Mouse (Mus musculus) hindbrain, embryonic 13.5 days (tissue): ENCODE data around the gene Fam122a. TPM values are rescaled to one million over a fixed set of nuclear protein-coding genes. Genes with fewer than 3 reads are reported as not detected.

Source experiments
- ATAC-seq: fragments of 200-750 bp; cut with Nextera tagmentation; 2 replicates; pipeline ENCODE4 v1.8.0; 2017; ENCODE audit warnings: moderate TSS enrichment; ENCODE audit not compliant: low FRiP score
- H3K27ac ChIP-seq: fragments of 300-500 bp; sonication (generic); 2 replicates; pipeline ENCODE4 v1.5.1; 2015; ENCODE audit warnings: inconsistent platforms, mild to moderate bottlenecking, moderate library complexity
- H3K27me3 ChIP-seq: fragments of 300-500 bp; sonication (generic); 2 replicates; pipeline ENCODE4 v1.6.1; 2015; ENCODE audit warnings: mild to moderate bottlenecking, inconsistent platforms
- H3K36me3 ChIP-seq: fragments of 300-500 bp; sonication (generic); 2 replicates; pipeline ENCODE4 v1.6.1; 2015; ENCODE audit warnings: mild to moderate bottlenecking, inconsistent platforms
- H3K4me1 ChIP-seq: fragments of 300-500 bp; sonication (generic); replicated peaks from 2 replicates; pipeline ENCODE4 v1.6.1; 2015; ENCODE audit warnings: inconsistent platforms
- H3K4me2 ChIP-seq: fragments of 300-500 bp; sonication (generic); 2 replicates; pipeline ENCODE4 v1.6.1; 2015; ENCODE audit warnings: inconsistent platforms, mild to moderate bottlenecking, moderate library complexity
- H3K4me3 ChIP-seq: fragments of 300-500 bp; sonication (generic); 2 replicates; pipeline ENCODE4 v1.5.1; 2015; ENCODE audit warnings: mild to moderate bottlenecking, inconsistent platforms
- H3K9ac ChIP-seq: fragments of 300-500 bp; sonication (generic); 2 replicates; pipeline ENCODE4 v1.6.1; 2015; ENCODE audit warnings: mild to moderate bottlenecking, inconsistent platforms
- H3K9me3 ChIP-seq: fragments of 300-500 bp; sonication (generic); 2 replicates; pipeline ENCODE4 v1.6.1; 2016; ENCODE audit warnings: inconsistent platforms
- WGBS: fragments of 180-500 bp; shearing (Covaris S2); methylation state at CpG from one replicate; pipeline ENCODE4 v1.1.7; 2015; 5-methylcytosine and 5-hydroxymethylcytosine counted together
- polyA plus RNA-seq: library from polyadenylated mRNA; unstranded; fragments of >200 nt; fragmentation: Nextera tagmentation; extraction: Ambion mirVana; gene quantifications from 2 replicates; pipeline ENCODE4 v1.2.1, GENCODE M21; 2015

The Fam122a gene
- polyA plus RNA-seq, 1 experiment from 2014 or later, result 59.4 TPM

GRCm38 (mm10) chr19:24480916-24481315, 3.8 kb upstream of the Fam122a start:
- no peak overlapping the region for H3K4me3 ChIP-seq
- ATAC-seq, result no peak
- H3K9ac ChIP-seq, result no peak overlapping the region
- no peaks in the 10 kb centered on the region for H3K9me3 ChIP-seq
- H3K4me1 ChIP-seq, result peaks cover 10% of the 10 kb centered on the region
- no peaks in the 10 kb centered on the region for H3K36me3 ChIP-seq
- no peaks in the 10 kb centered on the region for H3K27me3 ChIP-seq
- no peak overlapping the region for H3K4me2 ChIP-seq
- WGBS, result 71% methylated on average over 2 of the region's 2 CpGs
- no peak overlapping the region for H3K27ac ChIP-seq

- peak overlapping the region; percentile 79 for H3K4me2 ChIP-seq
- H3K27ac ChIP-seq, result peak overlapping the region; percentile 95
- peaks cover 7% of the 10 kb centered on the region for H3K36me3 ChIP-seq
- H3K9ac ChIP-seq, result peak overlapping the region; percentile 93
- peaks cover 25% of the 10 kb centered on the region for H3K4me1 ChIP-seq
- H3K27me3 ChIP-seq, result no peaks in the 10 kb centered on the region
- no peaks in the 10 kb centered on the region for H3K9me3 ChIP-seq
- ATAC-seq, result 0 out of 2 replicates have a peak, but pooled peaks have one; percentile 0
- H3K4me3 ChIP-seq, result peak overlapping the region; percentile 85
- WGBS, result 2% methylated on average over 11 of the region's 11 CpGs
These were observed 695 bp downstream of the Fam122a start for GRCm38 (mm10) chr19:24476461-24476860.

- WGBS, result 81% methylated on average over 6 of the region's 6 CpGs
These were observed 1.9 kb downstream of the Fam122a start for GRCm38 (mm10) chr19:24475281-24475680.

DNA sequence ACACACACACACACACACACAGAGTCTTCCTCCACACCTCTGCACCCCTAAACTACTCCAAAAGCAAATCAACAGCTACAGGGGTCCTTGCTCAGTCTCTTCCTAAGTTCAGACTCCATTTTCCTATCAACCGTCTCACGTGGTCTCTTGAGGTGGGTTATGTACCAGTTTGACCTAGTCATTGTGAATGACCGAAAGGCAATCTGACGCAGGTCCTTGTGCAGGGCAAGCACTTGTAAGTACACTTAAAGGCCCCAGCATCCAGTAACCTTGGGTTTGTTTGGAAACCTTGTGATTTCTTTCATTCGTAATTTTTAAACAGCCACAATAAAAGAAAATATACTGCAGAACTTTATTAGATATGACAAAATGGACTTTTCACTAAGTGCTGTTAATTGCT, 4.6 kb downstream of the Fam122a start:
- no peak for ATAC-seq
- Histone ChIP-seq H3K27ac (no peak overlapping the region), H3K4me3 (no peak overlapping the region), H3K9me3 (no peaks in the 10 kb centered on the region), H3K36me3 (peaks cover 7% of the 10 kb centered on the region), H3K27me3 (no peaks in the 10 kb centered on the region), H3K9ac (no peak overlapping the region), H3K4me1 (peaks cover 20% of the 10 kb centered on the region), H3K4me2 (no peak overlapping the region)
- 95% methylated on average over 5 of the region's 5 CpGs for WGBS

More at GRCm38 (mm10) chr19:24475281-24475680, 1.9 kb downstream of the Fam122a start:
- no peak overlapping the region for H3K9ac ChIP-seq
- H3K9me3 ChIP-seq, result no peaks in the 10 kb centered on the region
- H3K27me3 ChIP-seq, result no peaks in the 10 kb centered on the region
- ATAC-seq, result no peak
- H3K27ac ChIP-seq, result no peak overlapping the region
- peaks cover 7% of the 10 kb centered on the region for H3K36me3 ChIP-seq
- H3K4me2 ChIP-seq, result no peak overlapping the region
- H3K4me3 ChIP-seq, result no peak overlapping the region
- peaks cover 25% of the 10 kb centered on the region for H3K4me1 ChIP-seq

DNA sequence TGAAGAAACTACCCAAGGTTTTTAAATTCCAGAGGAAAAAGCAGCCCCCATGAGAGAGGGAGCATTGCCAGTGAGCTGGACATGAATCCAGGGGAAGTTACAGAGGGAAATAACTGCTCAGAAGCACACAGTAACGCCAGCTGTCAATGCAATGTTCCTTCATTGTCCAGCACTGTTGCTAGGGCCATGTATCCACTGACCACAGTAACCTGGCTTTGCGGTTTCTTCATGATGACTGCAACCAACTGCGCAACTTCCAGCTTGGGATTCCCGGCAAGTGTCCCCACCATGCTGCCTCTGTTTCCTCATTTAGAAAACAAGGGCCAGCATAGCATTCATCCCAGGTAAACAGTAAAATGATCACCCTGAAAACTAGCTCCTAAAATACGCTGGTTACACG, 5.6 kb downstream of the Fam122a start:
- Histone ChIP-seq H3K4me1 (peaks cover 20% of the 10 kb centered on the region), H3K36me3 (peaks cover 7% of the 10 kb centered on the region), H3K4me3 (no peak overlapping the region), H3K27me3 (no peaks in the 10 kb centered on the region), H3K9ac (no peak overlapping the region), H3K4me2 (no peak overlapping the region), H3K9me3 (no peaks in the 10 kb centered on the region), H3K27ac (no peak overlapping the region)
- WGBS, result 93% methylated on average over 6 of the region's 6 CpGs
- ATAC-seq, result no peak

DNA sequence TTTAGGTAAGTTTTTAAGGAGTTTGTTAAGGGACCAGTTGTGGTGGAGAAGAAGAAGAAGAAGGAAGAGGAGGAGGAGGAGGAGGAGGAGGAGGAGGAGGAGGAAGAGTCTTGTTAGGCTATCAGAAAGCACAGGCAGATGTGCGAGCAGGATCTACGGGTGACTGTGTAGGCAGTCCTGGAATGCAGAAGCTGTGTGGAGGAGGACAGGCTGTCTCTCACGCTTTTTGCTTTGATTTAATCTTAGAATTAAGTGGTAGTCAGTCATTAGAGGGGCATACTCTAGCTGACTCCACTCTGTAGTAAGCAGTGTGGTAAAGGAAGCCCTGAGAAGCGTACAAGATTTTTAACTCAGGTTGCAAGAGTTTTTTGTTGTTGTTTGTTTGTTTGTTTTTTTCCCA, 7.9 kb downstream of the Fam122a start:
- WGBS, result 65% methylated on average over 4 of the region's 4 CpGs
- Histone ChIP-seq H3K9me3 (no peaks in the 10 kb centered on the region), H3K4me2 (no peak overlapping the region), H3K36me3 (peaks cover 7% of the 10 kb centered on the region), H3K4me1 (peaks cover under 1% of the 10 kb centered on the region; the same call in 1 of the 2 replicates), H3K4me3 (no peak overlapping the region), H3K9ac (no peak overlapping the region), H3K27ac (no peak overlapping the region), H3K27me3 (no peaks in the 10 kb centered on the region)
- ATAC-seq, result no peak

GRCm38 (mm10) chr19:24468616-24469015, 8.5 kb downstream of the Fam122a start:
- Histone ChIP-seq H3K27me3 (no peaks in the 10 kb centered on the region), H3K9ac (no peak overlapping the region), H3K4me3 (no peak overlapping the region), H3K4me2 (no peak overlapping the region), H3K36me3 (peaks cover 7% of the 10 kb centered on the region), H3K27ac (no peak overlapping the region), H3K9me3 (no peaks in the 10 kb centered on the region), H3K4me1 (no peaks in the 10 kb centered on the region)
- no peak for ATAC-seq
- 76% methylated on average over 3 of the region's 3 CpGs for WGBS

GRCm38 (mm10) chr19:24463011-24463410, 14.1 kb downstream of the Fam122a start:
- Histone ChIP-seq H3K9me3 (no peaks in the 10 kb centered on the region), H3K9ac (no peak overlapping the region), H3K4me3 (no peak overlapping the region), H3K4me1 (no peaks in the 10 kb centered on the region), H3K27ac (no peak overlapping the region), H3K27me3 (no peaks in the 10 kb centered on the region), H3K4me2 (no peak overlapping the region), H3K36me3 (no peaks in the 10 kb centered on the region)
- no peak for ATAC-seq
- 85% methylated on average over 2 of the region's 3 CpGs for WGBS

DNA sequence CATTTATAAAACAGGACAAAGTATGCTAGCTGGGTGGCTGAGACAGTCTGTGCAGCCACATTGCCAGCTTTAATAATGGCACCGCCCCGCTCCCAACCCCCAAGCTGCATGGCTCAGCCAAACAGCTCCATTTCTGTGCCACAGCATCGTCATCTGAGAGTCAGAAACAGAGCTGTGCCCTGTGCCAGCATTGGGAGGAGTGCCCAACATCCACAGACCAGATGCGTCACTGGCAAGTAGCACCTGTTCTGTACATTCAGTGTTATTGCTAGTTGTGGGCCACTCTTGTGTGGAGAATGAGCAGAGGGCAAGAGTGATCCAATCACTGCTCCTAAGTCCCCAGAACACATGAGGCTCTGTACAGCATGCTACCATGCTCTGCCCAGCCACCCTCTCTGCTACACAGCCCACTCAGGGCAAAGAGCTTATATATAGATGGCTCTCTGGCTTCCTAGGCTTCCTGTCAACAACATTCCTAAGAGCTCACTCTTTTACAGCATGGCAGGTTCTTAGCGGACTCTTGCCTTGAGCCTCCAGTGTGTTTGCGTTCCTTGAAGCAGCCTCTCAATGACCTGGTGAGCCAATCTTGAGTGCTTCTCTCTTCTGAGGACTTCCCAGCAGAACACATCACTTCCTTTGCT, 20.4 kb downstream of the Fam122a start:
- no peak for ATAC-seq

GRCm38 (mm10) chr19:24455249-24455960, 21.8 kb downstream of the Fam122a start:
- no peak overlapping the region for H3K9ac ChIP-seq
- H3K4me3 ChIP-seq, result no peak overlapping the region
- H3K4me2 ChIP-seq, result no peak overlapping the region
- peaks cover 15% of the 10 kb centered on the region for H3K4me1 ChIP-seq
- no peak overlapping the region for H3K27ac ChIP-seq
- H3K9me3 ChIP-seq, result no peaks in the 10 kb centered on the region
- H3K27me3 ChIP-seq, result no peaks in the 10 kb centered on the region
- 86% methylated on average over 6 of the region's 6 CpGs for WGBS
- ATAC-seq, result no peak
- no peaks in the 10 kb centered on the region for H3K36me3 ChIP-seq

More for the DNA sequence above, 20.4 kb downstream of the Fam122a start:
- Histone ChIP-seq H3K36me3 (no peaks in the 10 kb centered on the region), H3K4me1 (peaks cover 15% of the 10 kb centered on the region), H3K4me3 (no peak overlapping the region), H3K9me3 (no peaks in the 10 kb centered on the region), H3K27me3 (no peaks in the 10 kb centered on the region), H3K9ac (no peak overlapping the region), H3K27ac (no peak overlapping the region), H3K4me2 (no peak overlapping the region)
- WGBS, result 95% methylated on average over 6 of the region's 6 CpGs

GRCm38 (mm10) chr19:24454451-24454850, 22.7 kb downstream of the Fam122a start:
- no peaks in the 10 kb centered on the region for H3K36me3 ChIP-seq
- no peak for ATAC-seq
- H3K9ac ChIP-seq, result no peak overlapping the region
- peaks cover 15% of the 10 kb centered on the region for H3K4me1 ChIP-seq
- no peak overlapping the region for H3K4me2 ChIP-seq
- WGBS, result 81% methylated on average over 2 of the region's 2 CpGs
- H3K4me3 ChIP-seq, result no peak overlapping the region
- no peaks in the 10 kb centered on the region for H3K27me3 ChIP-seq
- H3K27ac ChIP-seq, result no peak overlapping the region
- no peaks in the 10 kb centered on the region for H3K9me3 ChIP-seq

- Histone ChIP-seq H3K9ac (peak overlapping the region; percentile 40; the same call in 1 of the 2 replicates), H3K4me1 (peaks cover 15% of the 10 kb centered on the region), H3K9me3 (no peaks in the 10 kb centered on the region), H3K27ac (0 out of 2 replicates have a peak overlapping the region, but pooled peaks have one; percentile 20), H3K36me3 (no peaks in the 10 kb centered on the region), H3K4me3 (peak overlapping the region; percentile 14), H3K27me3 (no peaks in the 10 kb centered on the region), H3K4me2 (peak overlapping the region; percentile 48)
- 25% methylated on average over 13 of the region's 13 CpGs for WGBS
- peak; percentile 58; the same call in 1 of the 2 replicates for ATAC-seq
These were observed 23.8 kb downstream of the Fam122a start for GRCm38 (mm10) chr19:24453379-24453778.
